Mouse (Mus musculus): ENCODE results near the gene Gm42742. TPM values are rescaled to one million over a fixed set of nuclear protein-coding genes. Genes with fewer than 3 reads are reported as not detected.

Gene Gm42742
- polyA plus RNA-seq (2014; fragmentation: Nextera tagmentation; extraction: Ambion mirVana): 41.8 and 46.3 TPM in 2 replicates

DNA sequence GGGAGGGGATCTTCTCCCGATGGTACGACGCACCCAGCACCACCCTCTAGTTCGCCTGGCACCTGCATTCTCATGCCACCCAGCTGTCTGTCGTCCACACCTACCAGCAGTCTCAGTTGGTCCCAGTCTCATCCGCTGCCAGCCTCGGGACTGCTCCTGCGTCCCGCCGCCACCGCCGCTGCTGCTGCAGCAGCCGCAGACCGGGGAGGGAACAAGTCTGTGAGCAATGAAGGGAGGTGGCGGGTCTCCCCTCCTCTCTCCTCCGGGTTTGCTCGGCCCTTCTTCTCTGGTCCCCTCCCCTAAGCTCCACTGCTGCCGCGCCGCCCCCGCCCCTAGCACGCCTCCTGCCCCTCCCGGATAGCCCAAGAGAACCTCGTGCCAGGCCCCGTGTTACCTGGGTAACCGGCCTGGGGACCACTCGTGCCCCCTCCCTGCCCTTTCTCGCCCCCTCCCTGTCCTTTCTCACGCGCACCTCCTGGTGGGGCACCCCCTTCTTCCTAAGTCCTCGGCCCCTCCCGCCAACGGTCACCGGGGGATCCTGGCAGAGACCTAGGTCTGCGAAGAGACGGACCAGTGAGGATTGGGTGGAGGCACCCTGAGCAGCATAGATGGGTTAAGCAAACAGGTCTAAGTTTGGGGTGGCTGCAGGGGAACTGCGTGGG is at the start of gene Gm42742, which contains the start of gene Prrt2:
Gm42742 (minus strand) TSS at position 197 of the 662 bp plus-strand sequence.
Prrt2 (minus strand) TSS at position 311 of the 662 bp plus-strand sequence.
- Histone ChIP-seq H3K4me1 (replicated peaks; ENCODE audit: control insufficient read depth, insufficient read depth, low read length) (peaks cover 52% of the 10 kb centered on the region), H3K4me2 (ENCODE audit: low read length) (peak within 1 kb of the TSS; percentile 82), H3K9ac (ENCODE audit: low read length) (peak within 1 kb of the TSS; percentile 59), H3K4me3 (ENCODE audit: low read depth, low read length) (peak within 1 kb of the TSS; percentile 52), H3K9me3 (ENCODE audit: control insufficient read depth, low read length) (no peaks in the 10 kb centered on the region), H3K27ac (ENCODE audit: low read depth) (peak within 1 kb of the TSS; percentile 76), H3K36me3 (ENCODE audit: control insufficient read depth, insufficient read depth, low read length) (peaks cover 27% of the 10 kb centered on the region), H3K27me3 (replicated peaks; ENCODE audit: control insufficient read depth, insufficient read depth, low read length) (no peaks in the 10 kb centered on the region)
- ATAC-seq (replicated peaks; ENCODE audit: low FRiP score, low TSS enrichment, low read depth): peak; percentile 25; the same call in 1 of the 2 replicates
- peak; percentile 74 for DNase-seq (ENCODE audit: low spot score)
- WGBS: 1% methylated on average over 36 of the region's 37 CpGs

DNA sequence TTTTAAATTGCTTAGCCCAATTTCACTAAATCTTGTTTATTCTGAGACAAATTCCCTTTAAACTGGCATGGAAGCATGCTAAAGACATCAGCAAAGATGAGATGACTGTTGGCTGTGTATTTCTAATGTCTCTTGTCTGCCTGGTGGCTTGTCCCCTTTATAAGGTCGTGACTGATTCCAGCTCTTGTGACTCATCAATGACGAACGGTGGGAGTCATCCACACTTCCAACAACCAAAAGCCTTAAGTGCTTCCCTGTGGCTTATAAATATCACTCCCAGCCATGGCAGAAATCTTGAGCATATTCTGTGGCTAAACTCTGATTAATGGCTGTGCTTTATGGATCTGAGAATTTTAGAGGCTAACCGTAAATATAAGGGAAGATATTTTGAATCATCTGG is 45.4 kb upstream of the Gm42742 start:
- H3K4me2 ChIP-seq (ENCODE audit: low read length): no peak overlapping the region
- WGBS: 63% methylated on average over 4 of the region's 4 CpGs
- no peak overlapping the region for H3K9ac ChIP-seq (ENCODE audit: low read length)
- DNase-seq (ENCODE audit: low spot score) (no peak), ATAC-seq (replicated peaks; ENCODE audit: low FRiP score, low TSS enrichment, low read depth) (no peak)
- H3K4me3 ChIP-seq (ENCODE audit: low read depth, low read length): no peak overlapping the region
- H3K4me1 ChIP-seq (replicated peaks; ENCODE audit: control insufficient read depth, insufficient read depth, low read length): no peaks in the 10 kb centered on the region
- H3K27me3 ChIP-seq (replicated peaks; ENCODE audit: control insufficient read depth, insufficient read depth, low read length): no peaks in the 10 kb centered on the region
- 0 out of 2 replicates have a peak, but pooled peaks cover 2% of the 10 kb centered on the region for H3K9me3 ChIP-seq (ENCODE audit: control insufficient read depth, low read length)
- no peak overlapping the region for H3K27ac ChIP-seq (ENCODE audit: low read depth)
- H3K36me3 ChIP-seq (ENCODE audit: control insufficient read depth, insufficient read depth, low read length): no peaks in the 10 kb centered on the region

GRCm38 (mm10) chr7:127065538-127065937 is 44.6 kb upstream of the Gm42742 start:
- H3K27ac ChIP-seq (ENCODE audit: low read depth): no peak overlapping the region
- no peaks in the 10 kb centered on the region for H3K36me3 ChIP-seq (ENCODE audit: control insufficient read depth, insufficient read depth, low read length)
- no peaks in the 10 kb centered on the region for H3K27me3 ChIP-seq (replicated peaks; ENCODE audit: control insufficient read depth, insufficient read depth, low read length)
- H3K4me2 ChIP-seq (ENCODE audit: low read length): no peak overlapping the region
- 81% methylated on average over 6 of the region's 6 CpGs for WGBS
- no peak overlapping the region for H3K9ac ChIP-seq (ENCODE audit: low read length)
- H3K4me1 ChIP-seq (replicated peaks; ENCODE audit: control insufficient read depth, insufficient read depth, low read length): no peaks in the 10 kb centered on the region
- DNase-seq (ENCODE audit: low spot score) (no peak), ATAC-seq (replicated peaks; ENCODE audit: low FRiP score, low TSS enrichment, low read depth) (no peak)
- H3K4me3 ChIP-seq (ENCODE audit: low read depth, low read length): no peak overlapping the region
- 0 out of 2 replicates have a peak, but pooled peaks cover 2% of the 10 kb centered on the region for H3K9me3 ChIP-seq (ENCODE audit: control insufficient read depth, low read length)

- DNase-seq (ENCODE audit: low spot score): no peak
Observed at GRCm38 (mm10) chr7:127055026-127055585, 34.2 kb upstream of the Gm42742 start.

GRCm38 (mm10) chr7:127041851-127042672 is 21.2 kb upstream of the Gm42742 start, which contains the start of gene Kif22:
Gene Kif22 (minus strand): TSS chr7:127042471.
- Histone ChIP-seq H3K4me1 (replicated peaks; ENCODE audit: control insufficient read depth, insufficient read depth, low read length) (peaks cover 13% of the 10 kb centered on the region), H3K27me3 (replicated peaks; ENCODE audit: control insufficient read depth, insufficient read depth, low read length) (no peaks in the 10 kb centered on the region), H3K9ac (ENCODE audit: low read length) (peak within 1 kb of the TSS; percentile 78), H3K36me3 (ENCODE audit: control insufficient read depth, insufficient read depth, low read length) (peaks cover 9% of the 10 kb centered on the region; the same call in 1 of the 2 replicates), H3K27ac (ENCODE audit: low read depth) (peak within 1 kb of the TSS; percentile 58), H3K4me2 (ENCODE audit: low read length) (peak within 1 kb of the TSS; percentile 64), H3K9me3 (ENCODE audit: control insufficient read depth, low read length) (no peaks in the 10 kb centered on the region), H3K4me3 (ENCODE audit: low read depth, low read length) (peak within 1 kb of the TSS; percentile 89)
- ATAC-seq (replicated peaks; ENCODE audit: low FRiP score, low TSS enrichment, low read depth) (peak; percentile 88), DNase-seq (ENCODE audit: low spot score) (peak; percentile 92)
- under 1% methylated on average over 53 of the region's 53 CpGs for WGBS

More at GRCm38 (mm10) chr7:127055026-127055585, 34.2 kb upstream of the Gm42742 start:
- WGBS: 69% methylated on average over 5 of the region's 5 CpGs
- Histone ChIP-seq H3K27me3 (replicated peaks; ENCODE audit: control insufficient read depth, insufficient read depth, low read length) (0 out of 2 replicates have a peak, but pooled peaks cover 2% of the 10 kb centered on the region), H3K9ac (ENCODE audit: low read length) (no peak overlapping the region), H3K36me3 (ENCODE audit: control insufficient read depth, insufficient read depth, low read length) (no peaks in the 10 kb centered on the region), H3K4me2 (ENCODE audit: low read length) (no peak overlapping the region), H3K4me1 (replicated peaks; ENCODE audit: control insufficient read depth, insufficient read depth, low read length) (no peaks in the 10 kb centered on the region), H3K9me3 (ENCODE audit: control insufficient read depth, low read length) (no peaks in the 10 kb centered on the region), H3K27ac (ENCODE audit: low read depth) (no peak overlapping the region), H3K4me3 (ENCODE audit: low read depth, low read length) (no peak overlapping the region)
- no peak for ATAC-seq (replicated peaks; ENCODE audit: low FRiP score, low TSS enrichment, low read depth)

DNA sequence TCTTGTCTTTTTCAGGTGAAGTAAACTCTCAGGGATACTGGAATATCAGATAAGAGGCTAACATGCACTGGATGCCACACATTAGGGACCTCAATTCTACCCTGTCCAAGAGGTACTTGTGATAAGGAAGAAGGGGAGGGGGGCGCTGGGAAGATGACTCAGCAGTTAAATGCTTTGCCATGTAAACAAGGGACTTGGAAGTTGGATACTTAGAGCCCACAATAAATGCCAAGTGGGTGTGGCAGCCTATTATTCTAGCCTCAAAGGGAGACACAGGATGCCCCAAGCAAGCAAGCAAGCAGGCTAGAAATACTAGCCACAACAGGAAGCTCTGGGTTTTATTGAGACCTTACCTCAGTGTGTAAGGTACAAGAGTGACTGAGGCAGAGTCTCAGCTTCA is 10.3 kb upstream of the Gm42742 start:
- 82% methylated on average over 1 of the region's 1 CpGs for WGBS
- no peaks in the 10 kb centered on the region for H3K9me3 ChIP-seq (ENCODE audit: control insufficient read depth, low read length)

DNA sequence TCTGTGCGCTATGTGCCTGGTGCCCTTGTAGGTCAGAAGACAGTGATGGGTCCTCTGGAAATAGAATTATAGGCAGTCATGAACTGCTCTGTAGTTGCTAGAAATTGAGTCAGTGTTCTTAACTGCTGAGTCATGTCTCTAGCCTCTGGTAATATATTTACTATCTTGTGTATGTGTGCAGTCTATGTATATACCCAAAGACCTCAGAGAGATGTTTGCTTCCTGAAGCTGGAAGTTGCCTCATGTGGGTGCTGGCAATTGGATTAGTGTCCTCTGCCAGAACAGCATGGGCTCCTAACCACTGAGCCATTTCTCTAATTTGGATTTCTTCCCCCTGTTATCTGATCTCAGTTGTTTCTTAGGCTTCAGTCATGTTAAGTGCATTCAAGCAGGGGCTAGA is 9.3 kb upstream of the Gm42742 start:
- Histone ChIP-seq H3K4me3 (ENCODE audit: low read depth, low read length) (no peak overlapping the region), H3K9me3 (ENCODE audit: control insufficient read depth, low read length) (no peaks in the 10 kb centered on the region), H3K9ac (ENCODE audit: low read length) (no peak overlapping the region), H3K27me3 (replicated peaks; ENCODE audit: control insufficient read depth, insufficient read depth, low read length) (no peaks in the 10 kb centered on the region), H3K4me1 (replicated peaks; ENCODE audit: control insufficient read depth, insufficient read depth, low read length) (peaks cover 7% of the 10 kb centered on the region), H3K4me2 (ENCODE audit: low read length) (no peak overlapping the region), H3K27ac (ENCODE audit: low read depth) (no peak overlapping the region), H3K36me3 (ENCODE audit: control insufficient read depth, insufficient read depth, low read length) (peaks cover 72% of the 10 kb centered on the region)
- no peak for DNase-seq (ENCODE audit: low spot score)
- 96% methylated on average over 1 of the region's 1 CpGs for WGBS
- ATAC-seq (replicated peaks; ENCODE audit: low FRiP score, low TSS enrichment, low read depth): no peak

More for the DNA sequence above, 10.3 kb upstream of the Gm42742 start:
- H3K27me3 ChIP-seq (replicated peaks; ENCODE audit: control insufficient read depth, insufficient read depth, low read length): no peaks in the 10 kb centered on the region
- peaks cover 7% of the 10 kb centered on the region for H3K4me1 ChIP-seq (replicated peaks; ENCODE audit: control insufficient read depth, insufficient read depth, low read length)
- no peak overlapping the region for H3K4me3 ChIP-seq (ENCODE audit: low read depth, low read length)
- H3K36me3 ChIP-seq (ENCODE audit: control insufficient read depth, insufficient read depth, low read length): peaks cover 79% of the 10 kb centered on the region
- no peak for DNase-seq (ENCODE audit: low spot score)
- no peak overlapping the region for H3K27ac ChIP-seq (ENCODE audit: low read depth)
- H3K4me2 ChIP-seq (ENCODE audit: low read length): no peak overlapping the region
- ATAC-seq (replicated peaks; ENCODE audit: low FRiP score, low TSS enrichment, low read depth): no peak
- H3K9ac ChIP-seq (ENCODE audit: low read length): no peak overlapping the region

DNA sequence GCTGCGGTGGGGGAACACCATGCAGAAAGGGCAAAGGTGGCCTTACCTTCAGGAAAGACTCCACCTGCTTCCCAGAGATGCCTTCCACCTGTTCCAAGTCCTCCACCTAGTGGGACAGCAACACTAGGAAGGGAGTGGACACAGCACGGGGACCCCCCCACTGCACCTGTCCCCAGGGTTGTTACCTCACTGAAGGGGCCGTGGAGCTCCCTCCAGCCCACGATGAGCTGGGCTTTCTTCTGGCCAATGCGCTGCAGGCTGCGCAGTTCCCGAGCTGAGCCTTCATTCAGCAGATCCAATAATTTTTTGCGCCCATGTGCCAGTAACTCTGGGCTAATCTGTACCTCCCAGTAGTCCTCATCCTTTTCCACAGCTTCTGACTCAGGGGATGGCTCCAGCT is 7.0 kb upstream of the Gm42742 start:
- peak overlapping the region; percentile 68 for H3K4me2 ChIP-seq (ENCODE audit: low read length)
- H3K4me3 ChIP-seq (ENCODE audit: low read depth, low read length): peak overlapping the region; percentile 91
- H3K9me3 ChIP-seq (ENCODE audit: control insufficient read depth, low read length): no peaks in the 10 kb centered on the region
- peak overlapping the region; percentile 48 for H3K9ac ChIP-seq (ENCODE audit: low read length)
- peaks cover 24% of the 10 kb centered on the region for H3K4me1 ChIP-seq (replicated peaks; ENCODE audit: control insufficient read depth, insufficient read depth, low read length)
- peak overlapping the region; percentile 98 for H3K27ac ChIP-seq (ENCODE audit: low read depth)
- ATAC-seq (replicated peaks; ENCODE audit: low FRiP score, low TSS enrichment, low read depth) (no peak), DNase-seq (ENCODE audit: low spot score) (no peak)
- 57% methylated on average over 8 of the region's 8 CpGs for WGBS
- H3K27me3 ChIP-seq (replicated peaks; ENCODE audit: control insufficient read depth, insufficient read depth, low read length): no peaks in the 10 kb centered on the region
- H3K36me3 ChIP-seq (ENCODE audit: control insufficient read depth, insufficient read depth, low read length): peaks cover 65% of the 10 kb centered on the region

Data from intestine, embryonic 14.5 days (tissue).